Mouse (Mus musculus) c-Kit-negative CD71-positive TER-119-positive erythroid progenitor cells, embryonic 14.5 days (primary cell): Measurements from ENCODE around the gene Dock4.

Experiments
- DNase-seq: peaks from one replicate; pipeline ENCODE4 v3.0.0-alpha.2; 2013; ENCODE audit warnings: low read depth, low spot score

Dock4 gene

DNA sequence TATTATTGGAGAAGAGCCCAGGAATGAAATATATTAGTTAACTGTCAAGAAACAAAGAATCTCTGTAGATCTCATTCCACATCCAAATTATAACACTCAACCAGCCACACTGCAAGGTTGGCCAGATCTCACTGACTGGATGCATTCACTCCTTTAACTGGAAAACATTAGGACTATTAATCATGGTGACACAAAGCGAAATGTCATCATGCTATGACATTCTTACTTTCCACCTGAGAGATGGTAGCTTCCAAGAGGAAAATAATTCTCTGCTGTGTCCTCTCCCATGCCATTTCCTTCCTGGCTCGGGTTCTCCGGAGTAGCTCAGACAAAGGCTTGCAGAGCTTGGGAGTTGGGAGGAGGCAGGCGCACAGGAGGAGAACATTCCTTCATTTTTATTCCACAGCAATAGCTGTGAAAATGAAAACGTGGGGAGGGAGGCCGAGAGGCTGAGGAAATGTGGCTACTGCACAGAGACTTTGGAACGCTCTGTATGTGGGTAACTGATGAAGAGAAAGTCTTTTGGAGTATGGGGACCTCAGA is 17.0 kb downstream of the Dock4 start:
- DNase-seq = no peak

DNA sequence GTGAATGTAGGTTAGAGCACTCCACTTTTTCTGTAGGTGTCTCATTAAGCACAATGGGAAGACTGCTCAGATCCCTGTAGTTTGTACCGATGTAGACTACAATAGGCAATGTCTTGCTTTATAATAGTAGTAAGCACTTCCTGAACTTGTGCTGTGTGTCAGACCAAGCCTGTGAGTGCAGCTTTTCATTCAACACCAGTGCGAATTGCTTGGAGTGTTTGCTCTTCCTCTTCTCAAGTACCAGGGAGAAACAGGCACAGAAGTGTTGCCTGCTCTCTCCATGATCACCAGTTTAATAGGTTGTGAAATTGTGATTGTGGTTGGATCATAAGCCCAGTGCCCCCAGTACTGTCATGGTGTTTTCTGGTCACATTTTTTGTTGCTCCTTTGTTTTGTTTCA is 18.1 kb downstream of the Dock4 start:
- no peak for DNase-seq

GRCm38 (mm10) chr12:40464282-40464681 is 18.5 kb downstream of the Dock4 start:
- DNase-seq = no peak

- no peak for DNase-seq
Observed at GRCm38 (mm10) chr12:40468235-40468634, 22.5 kb downstream of the Dock4 start.

DNA sequence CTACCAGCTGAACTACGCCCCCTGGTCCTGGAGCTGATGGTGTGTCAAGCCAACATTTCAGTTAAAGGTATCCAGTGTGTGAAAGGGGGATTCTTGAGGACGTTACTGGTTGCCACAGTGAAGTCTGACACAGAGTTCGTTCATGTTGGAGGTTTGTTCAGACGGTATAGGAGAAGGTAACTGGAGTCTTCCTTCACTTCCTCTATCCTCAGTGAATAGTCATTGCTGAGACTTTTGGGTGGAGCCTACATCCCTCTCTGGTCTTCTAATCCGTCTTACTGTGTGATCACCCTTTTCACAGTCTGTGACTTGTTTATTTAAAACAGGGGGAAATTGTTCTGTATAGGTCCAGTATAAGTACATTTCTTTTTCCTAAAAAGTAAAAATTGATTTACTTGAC is 23.3 kb downstream of the Dock4 start:
- no peak for DNase-seq

- no peak for DNase-seq
Observed at GRCm38 (mm10) chr12:40471649-40472399, 26.1 kb downstream of the Dock4 start.

DNA sequence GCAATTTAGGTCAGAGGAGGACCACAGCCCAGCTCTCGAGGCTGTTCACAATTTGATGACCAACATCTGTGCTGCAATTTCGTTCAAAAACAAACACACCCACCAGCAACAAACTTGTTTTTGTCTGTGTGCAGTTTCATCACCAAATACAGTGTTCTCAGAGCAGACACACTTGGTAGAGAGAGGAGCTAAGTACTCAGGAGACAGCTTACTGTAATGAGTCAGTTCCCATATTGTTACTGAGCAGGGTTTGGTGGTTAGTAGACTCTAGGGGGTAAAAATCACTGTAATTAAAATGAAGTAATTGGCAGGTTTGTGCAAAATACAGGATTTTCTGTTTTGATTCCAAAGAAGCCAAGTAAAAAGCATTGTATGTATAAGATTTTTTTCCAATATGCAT is 28.0 kb downstream of the Dock4 start:
- no peak for DNase-seq

- DNase-seq = no peak
Observed at GRCm38 (mm10) chr12:40477621-40478452, 32.1 kb downstream of the Dock4 start.

GRCm38 (mm10) chr12:40484224-40484623 is 38.5 kb downstream of the Dock4 start:
- no peak for DNase-seq

DNA sequence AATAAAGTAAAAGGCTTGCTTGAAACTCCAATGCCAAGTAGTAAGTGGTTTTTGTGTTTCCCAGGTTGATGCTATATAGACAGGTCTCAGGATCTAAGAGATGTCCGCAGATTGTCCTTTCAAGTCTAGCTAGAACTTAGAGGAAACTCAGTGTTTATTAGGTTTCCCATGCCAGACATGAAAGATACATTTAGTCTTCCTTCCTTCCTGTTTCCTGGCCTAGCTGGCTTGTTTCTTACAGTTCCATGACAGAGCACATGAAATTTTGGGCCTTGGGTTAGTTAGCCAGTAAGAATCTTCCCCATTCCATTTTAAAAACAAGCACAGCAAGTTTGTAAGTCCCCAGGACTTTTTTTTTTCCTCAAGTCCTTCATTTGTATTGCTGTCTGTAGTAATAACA is 39.5 kb downstream of the Dock4 start:
- DNase-seq = no peak

DNA sequence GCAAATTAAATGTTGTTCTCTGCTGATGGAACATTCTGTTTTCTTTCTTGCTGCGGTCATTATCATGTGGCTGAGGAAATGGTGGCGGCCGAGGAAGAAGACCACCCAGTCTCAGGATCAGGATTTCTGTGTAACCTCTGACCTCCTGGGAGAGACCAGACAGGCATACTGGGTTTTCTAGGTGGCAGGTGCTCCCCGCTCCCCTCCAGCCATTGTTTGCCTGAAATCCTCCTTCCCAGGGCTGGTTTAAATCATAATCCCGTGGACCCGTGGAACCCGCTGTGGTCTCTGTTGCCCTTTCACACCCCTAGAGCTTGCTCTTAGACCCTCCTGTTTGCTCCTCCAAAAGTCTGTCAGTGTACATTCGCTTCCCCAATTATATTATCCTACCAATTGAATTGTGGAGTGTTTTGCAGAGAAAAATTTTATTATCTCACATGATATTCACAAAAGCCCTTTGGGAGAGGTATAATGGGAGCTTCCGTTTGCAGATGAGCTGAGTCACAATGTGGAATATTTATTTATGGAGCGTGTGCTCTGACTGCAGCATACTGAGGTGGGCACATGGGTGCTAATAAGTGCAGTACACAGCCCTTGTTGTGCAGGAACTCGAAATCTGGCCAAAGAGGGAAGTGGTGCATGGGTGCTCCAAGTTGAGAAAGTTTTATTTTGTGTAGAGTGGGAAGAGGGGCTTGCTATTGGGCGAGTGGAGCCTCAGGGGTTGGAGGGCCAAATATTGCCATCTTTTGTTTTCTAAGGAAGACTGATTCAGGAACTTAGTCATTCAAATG is 40.5 kb downstream of the Dock4 start:
- no peak for DNase-seq

GRCm38 (mm10) chr12:40496387-40496786 is 50.6 kb downstream of the Dock4 start:
- DNase-seq = no peak

DNA sequence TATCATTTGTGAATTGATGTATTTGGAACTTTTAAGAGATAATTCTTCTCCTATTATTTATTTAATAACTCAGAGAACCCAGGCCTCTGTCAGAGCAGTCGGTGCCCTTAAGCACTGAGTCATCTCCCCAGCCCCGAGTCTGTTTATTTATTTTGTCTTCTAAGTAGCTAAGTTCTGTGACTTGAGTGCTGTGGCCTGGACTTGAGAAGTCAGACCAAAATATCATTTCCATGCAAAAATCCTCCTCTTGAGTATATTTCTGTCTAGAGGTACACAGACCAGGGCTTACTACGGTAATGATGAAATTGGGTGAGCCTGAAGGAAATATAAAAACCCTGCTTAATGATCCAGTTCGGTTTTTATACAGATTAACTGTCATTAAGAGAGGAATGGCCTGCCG is 52.1 kb downstream of the Dock4 start:
- no peak for DNase-seq

GRCm38 (mm10) chr12:40498250-40498671 is 52.5 kb downstream of the Dock4 start:
- no peak for DNase-seq

DNA sequence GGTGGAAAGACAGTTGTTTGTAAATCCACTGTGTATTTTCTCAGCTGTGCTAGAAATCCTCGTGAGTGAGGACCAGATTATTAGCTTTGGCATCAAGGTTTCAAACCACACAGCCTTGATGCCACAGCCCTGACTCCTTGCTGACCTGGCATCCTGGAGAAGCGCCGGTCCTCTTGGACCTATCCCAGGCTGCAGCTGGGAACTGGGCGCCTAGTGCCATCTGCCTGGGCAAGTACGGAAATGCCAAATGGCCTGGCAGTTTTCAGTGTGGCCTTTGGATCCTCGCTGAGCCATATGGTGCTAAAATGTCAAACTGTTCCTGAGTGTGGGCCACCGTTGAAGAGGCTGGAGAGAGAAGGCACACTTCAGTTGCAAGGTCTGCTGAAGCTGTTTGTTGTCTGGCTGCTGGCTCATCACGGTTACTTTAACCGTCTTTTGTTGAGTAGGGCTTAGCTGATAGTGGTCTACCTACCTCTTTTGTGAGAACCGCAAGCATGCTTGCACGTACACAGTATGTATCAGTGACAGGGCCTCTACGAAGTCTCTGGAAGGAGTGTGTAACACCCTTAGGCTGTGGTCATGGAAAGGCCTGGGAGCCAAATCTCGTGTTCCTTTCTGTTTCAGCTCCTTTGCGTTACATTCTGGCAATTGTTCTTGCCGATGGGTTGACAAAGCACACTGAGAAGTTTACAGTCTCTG is 53.3 kb downstream of the Dock4 start:
- no peak for DNase-seq

DNA sequence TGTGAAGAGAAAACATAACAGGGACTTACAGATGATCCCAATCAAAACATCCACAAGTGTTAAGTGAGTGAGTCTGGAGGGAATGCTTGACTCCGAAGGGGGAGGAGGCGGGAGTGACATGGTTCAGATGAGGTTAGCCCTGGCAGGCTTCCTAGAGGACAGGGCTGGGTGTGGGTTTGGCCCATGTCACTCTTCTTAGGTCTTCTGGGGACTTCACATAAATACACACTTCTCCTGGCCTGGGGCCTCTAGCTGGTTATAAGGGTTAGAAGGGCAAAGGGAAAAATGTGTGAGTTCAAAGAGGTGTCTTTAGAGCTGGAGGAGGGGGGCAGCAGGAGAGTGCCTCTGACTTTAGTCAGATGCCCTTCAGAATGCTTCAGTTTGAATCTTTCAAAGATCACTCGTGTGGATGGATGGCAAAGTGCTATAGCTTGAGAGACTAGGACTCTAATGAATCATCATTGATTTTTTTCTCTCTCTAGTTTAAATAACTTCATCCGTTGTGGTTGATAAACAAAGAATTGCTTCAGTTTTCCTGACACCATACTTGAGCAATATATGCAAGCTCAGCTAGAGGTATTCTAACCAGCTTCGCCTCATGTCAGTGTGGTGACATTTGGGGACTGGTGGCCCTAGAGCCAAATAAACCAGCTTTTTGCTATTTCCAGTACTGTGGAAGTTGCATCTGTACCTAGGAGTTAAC is 54.0 kb downstream of the Dock4 start:
- no peak for DNase-seq

DNA sequence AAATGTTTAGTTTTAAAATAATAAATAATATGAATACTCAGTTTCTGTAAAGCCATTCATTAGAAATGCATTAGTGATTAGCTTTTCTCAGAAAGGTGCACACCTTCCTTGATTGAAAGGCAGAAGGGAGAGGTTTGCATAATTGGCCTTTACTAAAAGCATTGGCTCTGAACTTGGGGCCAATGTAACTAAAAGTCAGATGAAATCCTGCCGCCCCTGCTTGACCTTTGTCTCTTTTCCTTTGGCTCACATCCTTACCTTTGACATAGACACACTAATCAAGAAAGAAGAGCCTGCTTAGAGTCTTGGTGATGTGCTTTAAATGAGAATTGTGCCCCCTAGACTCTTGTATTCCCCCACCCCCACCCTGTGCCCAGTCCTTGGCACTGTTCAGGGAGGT is 55.4 kb downstream of the Dock4 start:
- DNase-seq = no peak

DNA sequence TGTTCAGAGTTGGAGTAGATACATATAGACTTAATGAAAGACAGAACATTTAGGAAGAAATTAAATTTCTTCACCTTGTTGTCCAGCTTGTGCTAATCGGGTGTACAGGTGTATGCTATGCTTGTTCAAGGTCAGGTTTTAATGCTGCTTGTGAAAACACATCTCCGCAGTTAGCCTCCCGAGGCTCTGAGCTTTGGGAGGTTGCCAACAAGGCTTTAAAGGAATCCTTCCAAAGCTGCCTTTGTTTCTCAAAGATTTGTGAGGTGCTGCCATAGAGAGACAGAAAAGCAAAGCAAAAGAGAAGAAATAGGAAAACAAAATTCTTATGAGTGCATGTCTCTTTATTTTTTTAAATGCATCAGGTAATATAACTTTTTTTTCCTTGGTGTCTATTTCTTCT is 57.8 kb downstream of the Dock4 start:
- DNase-seq = no peak

GRCm38 (mm10) chr12:40504687-40505086 is 58.9 kb downstream of the Dock4 start:
- no peak for DNase-seq

GRCm38 (mm10) chr12:40507823-40508390 is 62.2 kb downstream of the Dock4 start:
- DNase-seq = no peak
